Mouse (Mus musculus) cerebellum, postnatal 4 days (tissue): ENCODE results near the gene Cldn4.

Experiments
- DNase-seq, 2 experiments: peaks; one replicate each; pipeline ENCODE4 v3.0.0; 2022; ENCODE audit warnings: low spot score in 2 of 2, mixed read lengths in 1 of 2

Gene Cldn4

DNA sequence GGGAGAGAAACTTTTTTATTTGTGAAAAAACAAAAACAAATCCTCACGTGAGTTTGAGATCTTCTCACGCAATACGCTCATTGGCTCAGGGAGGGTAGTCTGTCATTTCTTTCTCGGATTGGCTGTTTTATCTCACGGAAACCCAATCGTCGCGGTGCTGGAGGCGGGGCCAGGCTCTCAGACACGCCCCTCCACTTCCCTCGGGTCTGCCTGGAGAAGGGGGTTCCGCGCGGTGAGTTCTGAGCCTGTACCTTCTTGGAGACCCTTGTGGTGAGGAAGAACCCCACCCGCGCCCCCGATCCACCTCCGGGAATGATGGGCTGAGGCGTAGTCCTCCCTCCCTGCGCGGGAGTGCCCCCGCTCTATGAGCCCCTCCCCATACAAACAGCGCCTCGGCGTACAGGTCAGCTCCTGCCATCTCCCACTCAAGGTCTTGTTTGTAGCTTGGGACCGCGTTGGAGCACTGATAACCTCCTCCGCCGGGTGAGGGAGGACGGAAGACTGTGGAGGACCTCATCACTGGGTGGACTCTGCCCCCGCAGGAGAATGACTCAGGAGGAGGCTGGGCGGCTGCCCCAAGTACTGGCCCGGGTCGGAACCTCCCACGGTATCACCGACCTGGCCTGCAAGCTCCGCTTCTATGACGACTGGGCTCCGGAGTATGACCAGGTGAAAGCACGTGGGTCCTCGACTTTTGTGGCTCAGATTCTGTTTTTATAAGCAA lies 14.4 kb downstream of the Cldn4 start, which contains the start of gene Mettl27:
Gene Mettl27 (plus strand): TSS at position 190 of the 724 bp plus-strand sequence.
- DNase-seq = peak; percentile 65 to 84

DNA sequence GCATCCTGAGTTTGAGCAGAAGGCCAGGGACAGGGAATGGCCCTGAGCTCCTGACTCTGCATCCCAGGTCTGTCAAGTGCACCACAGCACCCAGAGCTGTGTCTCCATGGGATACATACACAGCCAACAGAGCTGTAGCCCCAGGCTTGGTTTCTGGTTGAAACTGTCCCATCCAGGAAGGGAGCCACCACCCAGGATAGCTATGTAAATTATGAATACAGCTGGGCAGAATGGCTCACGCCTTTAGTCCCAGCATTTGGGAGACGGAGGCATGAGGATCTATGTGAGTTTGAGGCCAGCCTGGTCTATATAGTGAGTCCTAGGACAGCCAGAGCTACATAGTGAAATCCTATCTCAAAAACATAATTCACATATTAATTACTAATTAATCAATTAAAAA lies 16.7 kb downstream of the Cldn4 start:
- DNase-seq = no peak

DNA sequence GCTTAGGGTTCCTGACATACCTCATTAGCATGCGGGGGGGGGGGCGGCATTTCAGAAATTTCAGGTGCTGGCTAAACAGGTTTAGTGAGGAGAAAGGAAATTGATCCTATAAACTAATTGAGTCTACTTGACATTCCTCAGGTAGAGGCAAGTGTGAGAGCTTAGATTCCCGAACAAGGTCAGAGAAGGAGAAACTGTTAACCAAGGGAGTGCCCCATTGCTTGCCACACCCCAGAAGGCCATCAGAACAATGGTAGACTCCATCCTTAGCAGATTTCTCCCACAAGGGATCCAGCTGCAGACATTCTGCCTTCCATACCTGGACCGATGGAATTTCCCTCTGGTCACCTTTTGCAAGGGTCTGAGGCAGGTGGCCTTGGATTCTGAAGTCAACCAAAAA lies 20.0 kb downstream of the Cldn4 start:
- DNase-seq = no peak

DNA sequence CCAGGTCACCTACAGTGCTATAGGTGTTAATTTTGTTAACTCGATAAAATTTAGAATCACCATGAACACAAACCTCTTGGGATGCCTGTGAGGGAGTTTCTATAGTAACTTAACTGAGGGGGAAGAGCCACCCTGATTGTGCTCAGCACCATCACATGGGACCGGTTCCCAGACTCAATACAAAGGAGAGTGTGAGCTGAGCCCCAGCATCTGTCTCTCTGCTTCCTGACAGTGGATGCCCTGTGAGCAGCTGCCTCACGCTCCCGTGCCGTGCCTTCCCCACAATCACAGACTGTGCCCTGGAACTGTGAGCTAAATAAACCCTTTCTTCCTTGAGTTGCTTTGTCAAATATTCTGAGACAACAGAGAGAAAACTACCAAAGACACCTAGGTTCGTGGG lies 23.6 kb downstream of the Cldn4 start:
- no peak for DNase-seq

DNA sequence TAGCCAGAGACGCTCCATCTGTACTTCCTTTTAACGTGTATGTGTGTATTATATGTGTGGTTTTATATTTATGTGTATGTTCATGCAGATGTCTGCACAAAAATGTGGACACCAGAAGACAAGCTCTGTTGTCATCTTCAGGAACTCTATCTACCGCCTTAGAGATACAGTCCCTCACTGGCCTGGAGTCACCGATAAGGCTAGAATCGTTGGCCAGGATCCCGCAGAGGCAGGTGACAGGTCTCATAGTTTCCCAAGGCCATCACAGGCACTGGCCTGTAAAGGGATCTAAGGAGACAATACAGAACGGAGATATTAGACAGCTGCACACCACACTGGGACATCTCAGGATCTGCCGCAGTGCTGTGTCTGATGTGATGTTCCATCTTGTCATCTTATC lies 25.6 kb downstream of the Cldn4 start:
- no peak for DNase-seq

DNA sequence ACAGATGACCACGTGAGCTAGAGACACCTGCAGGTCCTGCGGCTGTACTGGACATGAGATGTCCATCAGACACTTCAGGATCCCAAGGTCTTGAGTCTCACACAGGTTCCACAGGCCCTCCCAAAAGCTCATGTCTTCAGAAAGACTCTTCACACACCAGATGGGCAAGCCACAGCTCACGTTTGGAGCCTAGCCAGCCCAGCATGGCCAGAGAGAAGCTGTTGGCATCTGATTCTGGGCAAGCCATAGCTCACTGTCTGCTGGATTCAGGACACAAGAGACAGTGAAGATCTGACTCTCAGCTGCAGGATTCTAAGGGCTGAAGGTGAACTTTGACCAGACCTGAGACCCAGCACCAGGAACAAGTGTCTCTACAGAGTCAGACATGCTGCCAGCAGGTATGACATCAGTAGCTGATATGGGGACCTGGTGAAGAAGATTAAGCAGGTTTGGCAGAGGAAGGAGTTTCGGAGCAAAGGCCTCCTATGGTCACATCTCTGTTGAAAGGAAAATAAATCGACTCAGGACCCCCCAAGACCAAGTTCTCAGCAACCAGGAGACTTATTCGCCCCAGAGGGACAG lies 26.5 kb downstream of the Cldn4 start:
- peak in 1 of 2 experiments; percentile 62 for DNase-seq

DNA sequence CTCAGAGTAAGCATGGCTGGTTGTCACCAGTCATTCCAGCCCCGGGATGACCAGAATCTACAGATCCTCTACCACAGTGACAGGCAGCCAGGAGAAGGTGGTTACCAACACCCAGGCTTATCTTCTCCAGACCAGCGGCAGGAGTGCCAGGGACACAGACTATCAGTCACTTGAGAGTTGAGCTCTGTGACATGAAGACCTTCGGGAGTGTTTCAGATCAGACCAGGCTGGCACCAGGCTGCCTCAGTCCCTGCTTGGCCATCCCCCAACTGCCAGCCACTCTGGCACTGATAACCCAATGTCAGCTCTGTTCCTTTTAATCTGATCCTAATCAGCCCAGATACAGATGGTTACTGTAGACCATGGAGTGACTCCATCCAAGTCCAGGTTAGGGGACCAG lies 27.6 kb downstream of the Cldn4 start:
- no peak for DNase-seq

DNA sequence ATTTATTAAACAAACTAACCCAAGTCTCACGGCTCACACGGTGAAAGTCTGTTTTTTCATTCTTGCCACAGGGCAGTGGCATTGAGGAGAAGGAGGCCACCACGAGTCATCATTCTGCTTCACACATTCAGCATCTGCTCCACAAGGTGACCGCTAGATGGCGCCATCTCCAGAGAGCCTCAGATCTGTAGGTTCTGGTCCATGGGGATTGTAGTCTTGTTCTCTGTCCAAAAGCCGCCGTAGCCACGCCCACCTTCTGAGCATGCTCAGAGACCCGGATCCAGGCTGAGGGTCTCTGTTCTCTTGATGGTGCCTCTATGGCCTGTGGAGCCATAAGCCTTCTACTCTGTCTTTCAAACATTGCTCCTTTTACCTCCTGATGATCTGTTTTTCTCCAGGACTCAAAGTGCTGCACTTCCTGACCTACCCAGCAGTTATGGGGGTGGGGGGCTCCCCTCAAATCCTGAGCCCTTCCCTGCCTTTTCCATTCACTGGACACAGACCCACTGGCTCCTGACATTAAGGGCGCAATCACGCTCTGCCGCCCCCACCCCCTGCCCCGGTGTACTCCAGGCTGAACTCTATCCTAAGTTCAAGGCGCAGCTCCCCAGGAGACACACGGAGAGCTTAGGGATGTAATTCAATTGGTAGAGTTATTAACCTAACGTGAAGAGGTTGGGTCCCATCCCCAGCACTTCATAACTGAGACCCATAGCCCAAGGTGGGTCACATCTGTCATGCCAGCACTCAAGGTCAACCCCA lies 28.5 kb downstream of the Cldn4 start:
- DNase-seq = peak in 1 of 2 experiments; percentile 64

DNA sequence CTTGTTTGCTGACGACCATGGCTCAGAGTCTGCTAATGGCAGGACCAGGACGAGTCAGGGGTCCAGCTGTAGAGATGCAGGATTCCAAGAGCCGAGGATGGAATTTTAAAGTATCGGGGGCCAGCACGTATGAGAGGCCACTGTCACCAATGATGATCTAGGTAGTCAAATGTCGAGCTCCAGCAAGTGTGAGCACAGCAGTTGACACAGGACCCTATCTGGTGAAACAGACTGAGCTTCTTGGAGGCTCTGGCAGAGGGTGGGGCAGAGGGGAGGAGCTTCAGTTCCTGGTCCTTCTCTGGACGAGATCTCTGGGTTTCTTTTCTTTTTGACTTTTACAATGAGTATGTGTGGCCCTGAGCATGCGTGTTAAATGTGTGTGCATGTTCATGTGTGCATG lies 31.4 kb downstream of the Cldn4 start, which contains the start of gene Cldn13:
Gene Cldn13 (minus strand): TSS at position 216 of the 400 bp plus-strand sequence.
- no peak for DNase-seq

DNA sequence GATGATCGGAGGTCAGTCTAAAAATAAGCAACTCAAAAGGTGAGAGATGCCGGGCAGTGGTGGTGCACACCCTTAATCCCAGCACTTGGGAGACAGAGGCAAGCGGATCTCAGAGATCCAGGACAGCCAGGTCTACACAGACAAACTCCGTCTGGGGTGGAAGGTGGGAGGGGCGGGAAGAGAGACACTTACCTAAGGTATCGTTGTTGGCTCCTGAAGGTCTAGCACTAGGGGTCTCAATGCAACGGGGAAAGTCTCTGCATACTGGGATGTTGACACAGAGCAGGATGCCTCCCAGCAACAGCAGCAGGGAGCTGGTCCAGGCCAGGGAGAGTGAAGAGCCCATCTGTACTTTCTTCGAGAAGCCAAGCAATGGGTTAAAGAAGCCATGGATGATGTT lies 32.2 kb downstream of the Cldn4 start:
- no peak for DNase-seq

DNA sequence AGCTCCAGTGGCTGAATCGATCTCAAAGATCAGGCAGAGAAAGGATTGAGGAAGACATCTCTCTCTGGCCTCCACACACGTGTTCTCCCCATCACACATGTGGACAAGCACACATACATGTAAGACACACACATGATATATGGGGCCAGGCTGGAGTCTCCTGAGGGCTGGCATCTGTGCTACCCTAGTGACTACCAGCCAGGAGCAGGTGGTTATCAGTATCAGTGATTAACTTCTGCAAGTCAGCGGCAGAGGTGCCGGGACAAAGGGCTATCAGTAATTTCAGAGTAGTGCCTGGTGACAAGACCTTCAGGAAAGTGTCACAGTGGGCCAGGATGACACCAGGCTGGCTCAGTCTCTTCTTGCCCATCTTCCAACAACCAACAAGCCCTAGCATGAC lies 33.0 kb downstream of the Cldn4 start:
- DNase-seq = no peak

DNA sequence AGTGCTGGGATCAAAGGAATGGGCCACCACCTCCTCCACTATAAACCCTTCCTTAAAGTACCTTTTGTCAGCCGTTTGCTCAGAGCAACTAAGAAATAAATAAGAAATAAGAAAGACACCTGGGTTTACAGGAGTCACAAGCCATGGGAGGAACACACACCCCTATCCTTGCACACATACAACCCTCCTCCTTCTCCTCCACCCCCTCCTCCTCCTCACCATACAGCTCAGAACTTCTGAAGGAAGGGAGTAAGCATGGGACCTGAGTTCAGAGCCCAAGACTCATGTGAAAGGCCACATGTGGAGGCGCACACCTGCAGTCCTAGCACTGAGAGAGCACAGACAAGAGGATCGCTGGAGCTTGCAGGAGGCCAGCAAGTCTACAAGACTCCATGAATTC lies 33.4 kb downstream of the Cldn4 start:
- DNase-seq = no peak

DNA sequence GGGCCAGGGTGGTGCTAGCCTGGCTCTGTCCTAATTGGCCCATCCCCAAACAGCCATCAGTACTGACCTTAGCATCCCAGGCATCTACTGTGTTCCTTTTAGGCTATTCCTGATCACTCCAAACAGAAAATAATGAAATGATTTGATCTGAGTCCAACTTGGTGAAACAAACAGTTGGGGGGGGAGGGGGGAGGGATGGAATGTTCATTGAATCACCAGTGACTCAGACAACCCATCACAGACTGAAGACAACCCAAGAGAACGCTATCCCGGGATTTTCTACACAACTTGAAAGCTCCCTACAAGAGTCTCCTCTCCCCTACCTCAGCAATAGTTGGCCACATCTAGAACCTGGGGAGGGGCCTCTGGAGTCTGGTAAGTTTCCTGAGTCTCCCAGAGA lies 34.8 kb downstream of the Cldn4 start:
- no peak for DNase-seq

DNA sequence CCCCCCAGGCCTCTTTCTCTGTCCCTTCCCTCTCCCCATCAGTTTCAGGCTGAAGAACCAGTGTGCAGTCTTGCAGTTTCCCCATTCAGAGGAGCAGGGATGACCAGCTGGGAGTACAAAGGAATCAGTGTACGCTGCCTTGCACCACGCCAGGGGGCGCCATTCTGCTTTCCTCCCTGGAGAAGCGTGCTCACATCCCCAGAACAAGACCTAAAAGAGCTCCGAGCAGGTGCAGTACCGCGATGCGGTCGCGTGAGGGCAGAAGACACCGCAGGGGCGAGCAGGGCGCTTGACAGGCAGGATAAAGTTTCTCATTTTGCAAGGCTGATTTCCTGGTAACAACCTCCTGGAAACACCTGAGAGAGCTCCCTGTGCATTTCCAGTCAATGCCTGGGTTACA lies 39.6 kb downstream of the Cldn4 start:
- peak; percentile 97 to 99 for DNase-seq

DNA sequence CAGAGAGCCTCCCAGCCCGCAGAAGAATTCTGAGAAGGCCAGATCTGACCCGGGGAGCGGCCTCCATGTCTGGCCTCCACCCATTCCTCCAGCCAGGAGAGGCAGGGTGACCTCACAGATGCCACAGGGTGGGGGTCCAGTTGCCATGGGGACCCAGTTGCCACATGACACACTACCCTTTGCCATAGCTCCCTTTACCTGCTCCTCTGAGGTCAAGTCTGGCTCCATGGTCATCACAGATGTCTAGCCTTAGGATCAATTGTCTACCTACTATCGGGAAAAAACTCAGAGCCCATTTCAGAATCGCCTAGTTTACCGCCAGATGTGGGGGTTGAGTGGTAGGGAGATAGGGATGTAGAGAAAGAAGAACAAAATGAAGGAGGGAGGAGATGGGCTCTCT lies 40.1 kb downstream of the Cldn4 start, which contains the start of gene Tmem270:
Gene Tmem270 (minus strand): TSS at position 101 of the 400 bp plus-strand sequence.
- no peak for DNase-seq

DNA sequence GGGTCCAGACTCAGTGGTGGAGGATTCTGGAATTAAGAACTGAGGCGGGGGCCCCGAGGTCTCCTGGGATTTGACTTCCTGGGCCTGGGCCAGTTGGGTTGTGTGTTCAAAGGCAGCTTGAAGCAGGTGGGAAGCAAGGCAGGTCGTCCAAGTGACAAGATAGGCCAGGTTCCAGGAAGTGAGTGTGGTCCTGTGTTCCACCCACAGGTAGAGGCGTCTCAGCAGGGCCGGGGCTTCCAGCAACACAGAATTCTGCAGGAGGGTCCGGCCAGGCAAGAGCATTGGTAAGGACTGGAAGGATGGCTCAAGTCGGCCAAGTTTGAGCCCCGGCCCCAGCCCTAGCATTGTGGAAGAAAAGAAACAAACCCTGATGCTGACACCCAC lies 45.1 kb downstream of the Cldn4 start:
- no peak for DNase-seq

DNA sequence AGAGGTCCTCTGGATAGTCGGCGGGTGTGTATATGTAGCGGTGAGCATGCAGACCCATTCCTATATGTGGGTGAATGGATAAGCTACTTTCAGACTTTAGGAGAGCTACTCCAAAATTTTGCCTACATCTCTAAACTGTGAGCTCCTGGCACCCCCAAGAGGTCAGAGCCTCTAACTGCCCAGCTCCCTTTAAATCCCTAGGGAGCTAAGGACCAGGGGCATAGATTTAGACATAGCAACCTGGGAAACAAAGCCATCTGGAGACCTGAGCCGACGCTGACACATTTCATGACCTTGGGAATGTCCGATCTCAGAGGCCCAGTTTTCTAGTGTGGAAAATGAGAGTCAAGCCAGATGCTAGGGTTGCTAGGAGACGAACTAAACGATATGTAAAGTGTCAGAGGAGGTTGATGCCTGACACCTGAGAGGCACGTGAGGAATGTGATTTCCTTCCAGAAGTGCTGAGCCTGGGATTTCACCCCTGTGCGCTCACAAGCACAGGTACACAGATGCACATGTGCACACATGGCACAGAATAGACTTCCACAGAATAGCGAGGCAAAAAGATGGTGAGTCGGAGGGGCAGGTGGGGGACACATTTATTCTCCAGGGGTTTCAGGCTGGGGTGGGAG lies 45.6 kb downstream of the Cldn4 start:
- peak in 1 of 2 experiments; percentile 51 for DNase-seq

DNA sequence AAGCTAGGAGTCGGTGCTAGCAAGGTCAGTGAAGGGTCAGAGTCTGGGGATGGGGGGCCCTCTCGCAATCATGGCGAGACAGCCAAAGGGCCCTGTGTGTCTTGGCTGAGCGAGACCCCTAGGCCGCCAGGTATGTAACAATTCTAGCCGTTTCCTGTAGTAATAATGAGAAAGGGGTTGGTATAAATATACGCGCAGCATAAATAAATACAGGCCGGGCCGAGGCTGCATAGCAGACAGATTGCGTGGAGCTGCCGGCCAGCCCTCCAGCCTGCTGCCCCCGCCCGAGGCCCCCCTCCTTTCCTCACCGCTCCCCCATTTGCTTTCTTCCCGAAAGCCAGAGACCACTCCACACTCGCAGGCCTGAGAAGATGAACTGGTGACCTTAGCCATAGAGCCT lies 49.1 kb downstream of the Cldn4 start:
- no peak for DNase-seq

DNA sequence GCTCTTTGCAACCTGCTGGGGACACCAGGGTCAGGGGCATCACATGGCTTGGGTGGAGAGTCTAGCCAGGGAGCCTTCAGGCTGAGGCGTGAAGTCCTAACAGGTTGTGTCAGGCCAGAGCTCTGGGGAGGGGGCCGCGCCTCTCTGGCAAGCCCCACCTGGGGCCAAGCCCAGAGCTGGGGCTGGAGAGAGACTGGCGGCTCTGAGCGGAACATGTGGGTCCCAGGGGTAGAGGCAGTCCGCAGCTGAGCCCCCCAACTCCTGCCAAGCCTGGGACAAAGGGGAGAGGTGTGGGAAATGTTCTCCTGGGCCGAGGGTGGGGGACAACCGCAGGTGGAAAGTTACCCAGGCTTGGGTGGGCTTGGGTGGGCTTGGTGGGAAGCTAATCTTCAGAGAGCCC lies 49.8 kb downstream of the Cldn4 start:
- no peak for DNase-seq

DNA sequence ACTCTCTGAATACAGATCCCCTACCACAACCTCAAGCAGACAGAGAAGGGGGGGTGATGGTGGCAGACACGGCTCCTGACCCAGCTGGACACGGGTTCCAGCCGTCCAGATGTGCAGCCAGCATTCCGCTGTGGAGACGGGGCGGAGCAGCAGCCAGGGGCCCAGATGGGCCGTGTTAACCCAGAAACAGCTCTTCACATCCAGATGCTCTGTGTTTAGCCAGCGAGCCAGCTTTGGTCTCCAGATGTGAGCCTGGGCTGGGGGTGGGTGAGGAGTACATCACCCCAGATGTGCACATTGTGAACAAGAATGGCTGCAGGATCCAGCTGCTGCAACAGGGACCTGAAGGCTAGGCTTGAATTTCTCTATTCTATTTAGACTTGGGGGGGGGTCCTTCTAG lies 51.4 kb downstream of the Cldn4 start:
- DNase-seq = no peak
